Mouse (Mus musculus) heart, adult 2 months (tissue): ENCODE results near the gene Fgfbp3.

ENCODE experiments used
- CTCF ChIP-seq: fragments of 200-600 bp; IDR thresholded peaks from 2 replicates; pipeline ENCODE4 v1.8.1; 2022; ENCODE audit warnings: antibody characterized with exemption, mild to moderate bottlenecking, moderate library complexity
- EP300 ChIP-seq: fragments of 200-500 bp; IDR thresholded peaks from 2 replicates; pipeline ENCODE4 v1.6.1; 2011; ENCODE audit warnings: low read depth, low read length, control low read depth; ENCODE audit not compliant: insufficient read depth

DNA sequence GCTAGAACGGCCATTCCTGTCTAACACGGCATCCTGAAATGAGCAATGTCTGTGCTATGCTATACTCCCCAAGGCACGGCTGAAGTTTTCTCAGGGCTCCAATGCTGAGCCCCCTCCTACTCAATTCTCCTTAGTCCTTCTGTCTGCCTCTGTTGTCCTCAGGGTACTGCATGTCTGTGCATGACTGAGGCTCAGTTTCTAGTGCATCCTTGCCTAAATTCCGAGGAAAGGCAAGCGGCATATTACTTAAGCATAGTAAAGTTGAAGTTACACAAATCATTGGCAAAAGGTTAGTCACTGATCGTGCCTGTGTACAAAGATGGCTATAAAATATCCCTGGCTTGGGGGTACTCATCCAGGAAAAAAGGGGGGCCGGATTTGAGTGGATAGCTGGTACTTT, 6.4 kb downstream of the Fgfbp3 start:
- TF ChIP-seq CTCF: no peak
- TF ChIP-seq EP300: no peak
